Mouse (Mus musculus): ENCODE data around the gene Slc30a4. TPM values are rescaled to one million over a fixed set of nuclear protein-coding genes. Genes with fewer than 3 reads are reported as not detected.

Slc30a4 gene
- polyA plus RNA-seq, 1 experiment from 2014 or later = 12.9 TPM

DNA sequence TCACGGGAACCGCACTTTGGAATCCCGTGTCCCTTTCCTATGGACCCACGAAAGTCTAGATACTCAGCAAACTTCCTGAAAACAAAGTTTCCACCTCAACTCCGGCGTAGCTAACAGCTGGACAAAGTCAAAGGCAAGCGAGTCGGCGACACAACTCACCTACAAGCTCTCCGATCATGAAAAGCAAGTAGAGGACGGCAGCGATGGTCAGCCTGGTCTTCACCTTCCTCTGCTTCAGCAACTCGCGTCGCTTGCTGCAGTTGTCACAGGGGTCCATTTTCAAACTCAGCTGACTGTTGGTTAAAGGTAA is 637 bp downstream of the Slc30a4 start:
- no peak overlapping the region for H3K27ac ChIP-seq (replicated peaks; ENCODE audit: low read depth, low read length)

GRCm38 (mm10) chr2:122701012-122701411 is 1.5 kb downstream of the Slc30a4 start:
- 0 out of 2 replicates have a peak overlapping the region, but pooled peaks have one; percentile 68 for H3K4me3 ChIP-seq (ENCODE audit: low read depth, low read length)
- no peak overlapping the region for H3K9ac ChIP-seq (replicated peaks; ENCODE audit: low read length)
- no peaks in the 10 kb centered on the region for H3K4me1 ChIP-seq (ENCODE audit: control insufficient read depth, insufficient read depth, low read length)
- no peaks in the 10 kb centered on the region for H3K27me3 ChIP-seq (ENCODE audit: control insufficient read depth, insufficient read depth, low read length)
- WGBS = 69% methylated on average over 8 of the region's 8 CpGs
- H3K9me3 ChIP-seq (replicated peaks; ENCODE audit: control insufficient read depth, low read length) = no peaks in the 10 kb centered on the region
- H3K36me3 ChIP-seq (replicated peaks; ENCODE audit: control insufficient read depth, insufficient read depth, low read depth, low read length) = no peaks in the 10 kb centered on the region
- H3K27ac ChIP-seq (replicated peaks; ENCODE audit: low read depth, low read length) = no peak overlapping the region
- no peak for ATAC-seq (replicated peaks; ENCODE audit: insufficient number of reproducible peaks, low FRiP score, low TSS enrichment, low read depth)
- no peak overlapping the region; the same call in 1 of the 2 replicates for H3K4me2 ChIP-seq (ENCODE audit: low read depth, low read length)
- DNase-seq (ENCODE audit: low spot score) = no peak

More for the DNA sequence above, 637 bp downstream of the Slc30a4 start:
- Histone ChIP-seq H3K36me3 (replicated peaks; ENCODE audit: control insufficient read depth, insufficient read depth, low read depth, low read length) (no peaks in the 10 kb centered on the region), H3K4me1 (ENCODE audit: control insufficient read depth, insufficient read depth, low read length) (no peaks in the 10 kb centered on the region), H3K9ac (replicated peaks; ENCODE audit: low read length) (peak overlapping the region; percentile 76), H3K4me3 (ENCODE audit: low read depth, low read length) (peak overlapping the region; percentile 68), H3K4me2 (ENCODE audit: low read depth, low read length) (peak overlapping the region; percentile 72), H3K27me3 (ENCODE audit: control insufficient read depth, insufficient read depth, low read length) (no peaks in the 10 kb centered on the region), H3K9me3 (replicated peaks; ENCODE audit: control insufficient read depth, low read length) (no peaks in the 10 kb centered on the region)
- ATAC-seq (replicated peaks; ENCODE audit: insufficient number of reproducible peaks, low FRiP score, low TSS enrichment, low read depth) (no peak), DNase-seq (ENCODE audit: low spot score) (no peak)
- under 1% methylated on average over 15 of the region's 15 CpGs for WGBS

GRCm38 (mm10) chr2:122697526-122697925 is 4.9 kb downstream of the Slc30a4 start:
- Histone ChIP-seq H3K27ac (replicated peaks; ENCODE audit: low read depth, low read length) (no peak overlapping the region), H3K27me3 (ENCODE audit: control insufficient read depth, insufficient read depth, low read length) (no peaks in the 10 kb centered on the region), H3K36me3 (replicated peaks; ENCODE audit: control insufficient read depth, insufficient read depth, low read depth, low read length) (no peaks in the 10 kb centered on the region), H3K4me2 (ENCODE audit: low read depth, low read length) (no peak overlapping the region), H3K4me3 (ENCODE audit: low read depth, low read length) (no peak overlapping the region), H3K4me1 (ENCODE audit: control insufficient read depth, insufficient read depth, low read length) (no peaks in the 10 kb centered on the region), H3K9ac (replicated peaks; ENCODE audit: low read length) (no peak overlapping the region), H3K9me3 (replicated peaks; ENCODE audit: control insufficient read depth, low read length) (no peaks in the 10 kb centered on the region)
- DNase-seq (ENCODE audit: low spot score) (no peak), ATAC-seq (replicated peaks; ENCODE audit: insufficient number of reproducible peaks, low FRiP score, low TSS enrichment, low read depth) (no peak)
- WGBS = 76% methylated on average over 2 of the region's 2 CpGs

- DNase-seq (ENCODE audit: low spot score) (no peak), ATAC-seq (replicated peaks; ENCODE audit: insufficient number of reproducible peaks, low FRiP score, low TSS enrichment, low read depth) (no peak)
- no peaks in the 10 kb centered on the region for H3K27me3 ChIP-seq (ENCODE audit: control insufficient read depth, insufficient read depth, low read length)
- no peak overlapping the region for H3K9ac ChIP-seq (replicated peaks; ENCODE audit: low read length)
- H3K27ac ChIP-seq (replicated peaks; ENCODE audit: low read depth, low read length) = no peak overlapping the region
- H3K9me3 ChIP-seq (replicated peaks; ENCODE audit: control insufficient read depth, low read length) = peaks cover 5% of the 10 kb centered on the region
- no peaks in the 10 kb centered on the region for H3K36me3 ChIP-seq (replicated peaks; ENCODE audit: control insufficient read depth, insufficient read depth, low read depth, low read length)
- 82% methylated on average over 6 of the region's 6 CpGs for WGBS
- no peaks in the 10 kb centered on the region for H3K4me1 ChIP-seq (ENCODE audit: control insufficient read depth, insufficient read depth, low read length)
- no peak overlapping the region for H3K4me2 ChIP-seq (ENCODE audit: low read depth, low read length)
- H3K4me3 ChIP-seq (ENCODE audit: low read depth, low read length) = no peak overlapping the region
These were observed 15.8 kb downstream of the Slc30a4 start for GRCm38 (mm10) chr2:122686665-122687064.

GRCm38 (mm10) chr2:122683641-122684040 is 18.8 kb downstream of the Slc30a4 start:
- DNase-seq (ENCODE audit: low spot score) = no peak
- ATAC-seq (replicated peaks; ENCODE audit: insufficient number of reproducible peaks, low FRiP score, low TSS enrichment, low read depth) = no peak
- Histone ChIP-seq H3K27me3 (ENCODE audit: control insufficient read depth, insufficient read depth, low read length) (no peaks in the 10 kb centered on the region), H3K36me3 (replicated peaks; ENCODE audit: control insufficient read depth, insufficient read depth, low read depth, low read length) (no peaks in the 10 kb centered on the region), H3K27ac (replicated peaks; ENCODE audit: low read depth, low read length) (no peak overlapping the region), H3K4me3 (ENCODE audit: low read depth, low read length) (no peak overlapping the region), H3K4me2 (ENCODE audit: low read depth, low read length) (no peak overlapping the region), H3K9ac (replicated peaks; ENCODE audit: low read length) (no peak overlapping the region), H3K4me1 (ENCODE audit: control insufficient read depth, insufficient read depth, low read length) (no peaks in the 10 kb centered on the region), H3K9me3 (replicated peaks; ENCODE audit: control insufficient read depth, low read length) (peaks cover 8% of the 10 kb centered on the region)
- whole genome bisulfite sequencing = 84% methylated on average over 1 of the region's 1 CpGs

DNA sequence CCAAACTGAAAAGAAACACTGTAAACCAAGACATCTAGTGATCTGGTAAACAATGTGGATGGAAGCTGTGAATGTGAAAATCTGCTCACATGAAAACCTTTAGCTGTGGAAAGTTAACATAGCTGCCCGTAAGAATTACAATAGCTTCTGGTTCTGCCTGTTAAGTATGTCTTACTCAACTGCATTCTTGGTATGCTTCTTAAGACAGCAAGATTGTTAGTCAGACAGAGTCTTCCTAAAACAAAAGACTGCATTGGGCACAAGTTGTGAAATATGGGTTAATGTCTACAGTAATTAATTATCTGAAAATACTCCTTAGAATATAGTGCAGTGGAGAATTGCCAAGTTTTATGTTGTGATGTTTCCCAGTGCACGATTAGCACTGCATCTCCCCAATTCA is 19.9 kb downstream of the Slc30a4 start:
- H3K4me2 ChIP-seq (ENCODE audit: low read depth, low read length) = no peak overlapping the region
- 82% methylated on average over 2 of the region's 2 CpGs for WGBS
- ATAC-seq (replicated peaks; ENCODE audit: insufficient number of reproducible peaks, low FRiP score, low TSS enrichment, low read depth) = no peak

GRCm38 (mm10) chr2:122681379-122682137 is 20.9 kb downstream of the Slc30a4 start:
- Histone ChIP-seq H3K4me3 (ENCODE audit: low read depth, low read length) (no peak overlapping the region), H3K9ac (replicated peaks; ENCODE audit: low read length) (no peak overlapping the region), H3K27me3 (ENCODE audit: control insufficient read depth, insufficient read depth, low read length) (no peaks in the 10 kb centered on the region), H3K4me2 (ENCODE audit: low read depth, low read length) (no peak overlapping the region), H3K27ac (replicated peaks; ENCODE audit: low read depth, low read length) (no peak overlapping the region), H3K9me3 (replicated peaks; ENCODE audit: control insufficient read depth, low read length) (peaks cover 8% of the 10 kb centered on the region), H3K36me3 (replicated peaks; ENCODE audit: control insufficient read depth, insufficient read depth, low read depth, low read length) (no peaks in the 10 kb centered on the region), H3K4me1 (ENCODE audit: control insufficient read depth, insufficient read depth, low read length) (no peaks in the 10 kb centered on the region)
- ATAC-seq (replicated peaks; ENCODE audit: insufficient number of reproducible peaks, low FRiP score, low TSS enrichment, low read depth) = peak; percentile 52; the same call in 1 of the 2 replicates
- DNase-seq (ENCODE audit: low spot score) = no peak
- WGBS = 86% methylated on average over 5 of the region's 5 CpGs

More for the DNA sequence above, 19.9 kb downstream of the Slc30a4 start:
- Histone ChIP-seq H3K27ac (replicated peaks; ENCODE audit: low read depth, low read length) (no peak overlapping the region), H3K9me3 (replicated peaks; ENCODE audit: control insufficient read depth, low read length) (peaks cover 8% of the 10 kb centered on the region), H3K4me1 (ENCODE audit: control insufficient read depth, insufficient read depth, low read length) (no peaks in the 10 kb centered on the region), H3K4me3 (ENCODE audit: low read depth, low read length) (no peak overlapping the region), H3K9ac (replicated peaks; ENCODE audit: low read length) (no peak overlapping the region), H3K36me3 (replicated peaks; ENCODE audit: control insufficient read depth, insufficient read depth, low read depth, low read length) (no peaks in the 10 kb centered on the region), H3K27me3 (ENCODE audit: control insufficient read depth, insufficient read depth, low read length) (no peaks in the 10 kb centered on the region)
- no peak for DNase-seq (ENCODE audit: low spot score)

- no peak overlapping the region for H3K27ac ChIP-seq (replicated peaks; ENCODE audit: low read depth, low read length)
- no peak overlapping the region for H3K9ac ChIP-seq (replicated peaks; ENCODE audit: low read length)
- 85% methylated on average over 2 of the region's 2 CpGs for WGBS
- H3K27me3 ChIP-seq (ENCODE audit: control insufficient read depth, insufficient read depth, low read length) = no peaks in the 10 kb centered on the region
- no peaks in the 10 kb centered on the region for H3K36me3 ChIP-seq (replicated peaks; ENCODE audit: control insufficient read depth, insufficient read depth, low read depth, low read length)
- no peak overlapping the region for H3K4me3 ChIP-seq (ENCODE audit: low read depth, low read length)
- H3K4me2 ChIP-seq (ENCODE audit: low read depth, low read length) = no peak overlapping the region
- no peaks in the 10 kb centered on the region for H3K9me3 ChIP-seq (replicated peaks; ENCODE audit: control insufficient read depth, low read length)
- DNase-seq (ENCODE audit: low spot score) = no peak
- no peak for ATAC-seq (replicated peaks; ENCODE audit: insufficient number of reproducible peaks, low FRiP score, low TSS enrichment, low read depth)
- no peaks in the 10 kb centered on the region for H3K4me1 ChIP-seq (ENCODE audit: control insufficient read depth, insufficient read depth, low read length)
These were observed 27.3 kb downstream of the Slc30a4 start for GRCm38 (mm10) chr2:122675126-122675525.
